Mouse (Mus musculus) stomach, embryonic 14.5 days (tissue): Measurements from ENCODE around the gene Tars. TPM values are rescaled to one million over a fixed set of nuclear protein-coding genes. Genes with fewer than 3 reads are reported as not detected.

Experiments used
- ATAC-seq: fragments of 200-750 bp; cut with Nextera tagmentation; 2 replicates; pipeline ENCODE4 v1.8.0; 2017; ENCODE audit warnings: low read depth, moderate TSS enrichment; ENCODE audit not compliant: insufficient number of reproducible peaks, insufficient read depth, low FRiP score
- H3K27ac ChIP-seq: fragments of 300-500 bp; sonication (generic); 2 replicates; pipeline ENCODE4 v1.5.1; 2014; ENCODE audit warnings: mild to moderate bottlenecking, low read length, moderate library complexity, mixed read lengths
- H3K27me3 ChIP-seq: fragments of 300-500 bp; sonication (generic); 2 replicates; pipeline ENCODE4 v1.6.1; 2014; ENCODE audit warnings: low read length, control low read depth, mixed read lengths; ENCODE audit not compliant: control insufficient read depth, insufficient read depth
- H3K36me3 ChIP-seq: fragments of 300-500 bp; sonication (generic); 2 replicates; pipeline ENCODE4 v1.6.1; 2014; ENCODE audit warnings: mild to moderate bottlenecking, control low read depth, low read length, moderate library complexity, mixed read lengths; ENCODE audit not compliant: control insufficient read depth, insufficient read depth
- H3K4me1 ChIP-seq: fragments of 300-500 bp; sonication (generic); 2 replicates; pipeline ENCODE4 v1.6.1; 2014; ENCODE audit warnings: low read length, control low read depth, mixed read lengths; ENCODE audit not compliant: control insufficient read depth, insufficient read depth
- H3K4me2 ChIP-seq: fragments of 300-500 bp; sonication (generic); replicated peaks from 2 replicates; pipeline ENCODE4 v1.6.1; 2014; ENCODE audit warnings: low read depth, low read length, control low read depth
- H3K4me3 ChIP-seq: fragments of 300-500 bp; sonication (generic); 2 replicates; pipeline ENCODE4 v1.5.1; 2014; ENCODE audit warnings: low read depth, low read length, control low read depth
- H3K9ac ChIP-seq: fragments of 300-500 bp; sonication (generic); replicated peaks from 2 replicates; pipeline ENCODE4 v1.6.1; 2014; ENCODE audit warnings: low read depth, mild to moderate bottlenecking, control low read depth, low read length, moderate library complexity, mixed read lengths
- H3K9me3 ChIP-seq: fragments of 300-500 bp; sonication (generic); 2 replicates; pipeline ENCODE4 v1.6.1; 2016; ENCODE audit warnings: low read depth, low read length, control low read depth; ENCODE audit not compliant: control insufficient read depth
- whole genome bisulfite sequencing: fragments of 180-500 bp; shearing (Covaris S2); extraction: QIAGEN DNeasy Blood & Tissue Kit; methylation state at CpG from one replicate; pipeline ENCODE4 v1.1.7; 2014; 5-methylcytosine and 5-hydroxymethylcytosine counted together
- polyA plus RNA-seq: library from polyadenylated mRNA; unstranded; fragments of >200 nt; fragmentation: Nextera tagmentation; extraction: Ambion mirVana; gene quantifications from 2 replicates; pipeline ENCODE4 v1.2.1, GENCODE M21; 2014

Tars gene
- polyA plus RNA-seq, 1 experiment from 2014 or later = 58.2 TPM

GRCm38 (mm10) chr15:11357501-11357900 lies 42.0 kb downstream of the Tars start:
- ATAC-seq = no peak
- Histone ChIP-seq H3K9ac (no peak overlapping the region), H3K36me3 (no peaks in the 10 kb centered on the region), H3K4me3 (no peak overlapping the region), H3K9me3 (no peaks in the 10 kb centered on the region), H3K27me3 (no peaks in the 10 kb centered on the region), H3K4me2 (no peak overlapping the region), H3K4me1 (no peaks in the 10 kb centered on the region), H3K27ac (no peak overlapping the region)
- WGBS = 89% methylated on average over 2 of the region's 2 CpGs

GRCm38 (mm10) chr15:11355865-11356264 lies 43.6 kb downstream of the Tars start:
- Histone ChIP-seq H3K36me3 (no peaks in the 10 kb centered on the region), H3K9ac (no peak overlapping the region), H3K4me3 (no peak overlapping the region), H3K27ac (no peak overlapping the region), H3K27me3 (no peaks in the 10 kb centered on the region), H3K4me2 (no peak overlapping the region), H3K9me3 (no peaks in the 10 kb centered on the region), H3K4me1 (no peaks in the 10 kb centered on the region)
- WGBS = 70% methylated on average over 3 of the region's 3 CpGs
- no peak for ATAC-seq

GRCm38 (mm10) chr15:11339467-11340180 lies 59.8 kb downstream of the Tars start:
- Histone ChIP-seq H3K9me3 (no peaks in the 10 kb centered on the region), H3K27me3 (no peaks in the 10 kb centered on the region), H3K4me1 (no peaks in the 10 kb centered on the region), H3K27ac (no peak overlapping the region), H3K4me2 (no peak overlapping the region), H3K4me3 (no peak overlapping the region), H3K36me3 (no peaks in the 10 kb centered on the region), H3K9ac (no peak overlapping the region)
- ATAC-seq = no peak
- WGBS = 73% methylated on average over 7 of the region's 7 CpGs
